Mouse (Mus musculus) kidney, adult 2 months (tissue): ENCODE measurements around the gene Gatad2a.

Experiments
- CTCF ChIP-seq: fragments of 200-500 bp; conservative IDR thresholded peaks from 2 replicates; pipeline ENCODE4 v1.5.1; 2011; ENCODE audit warnings: low read depth, mild to moderate bottlenecking, control low read depth, low read length, moderate library complexity, mixed read lengths; ENCODE audit not compliant: insufficient read depth, insufficient read length
- POLR2A ChIP-seq: fragments of 200-500 bp; IDR thresholded peaks from one replicate; pipeline ENCODE4 v1.6.1; 2011; ENCODE audit warnings: low read depth, low read length, control low read depth

GRCm38 (mm10) chr8:69888244-69888866 is 107.8 kb downstream of the Gatad2a start:
- TF ChIP-seq CTCF (no peak), POLR2A (no peak)
